Mouse (Mus musculus): ENCODE data around the gene Gria1. TPM values are rescaled to one million over a fixed set of nuclear protein-coding genes. Genes with fewer than 3 reads are reported as not detected.

Gria1 gene
- polyA plus RNA-seq, 1 experiment from 2014 or later = 3.2 TPM

- H3K4me1 ChIP-seq (ENCODE audit: control insufficient read depth, insufficient read depth, low read length) = no peaks in the 10 kb centered on the region
- no peaks in the 10 kb centered on the region for H3K9me3 ChIP-seq (ENCODE audit: control insufficient read depth, low read depth, low read length)
- no peak overlapping the region for H3K4me2 ChIP-seq (replicated peaks; ENCODE audit: low read depth, low read length)
- no peak overlapping the region for H3K27ac ChIP-seq (ENCODE audit: low read length)
- H3K4me3 ChIP-seq (ENCODE audit: low read depth, low read length) = no peak overlapping the region
- no peaks in the 10 kb centered on the region for H3K27me3 ChIP-seq (ENCODE audit: control insufficient read depth, insufficient read depth, low read length)
- H3K36me3 ChIP-seq (ENCODE audit: control insufficient read depth, insufficient read depth, low read length) = no peaks in the 10 kb centered on the region
- no peak overlapping the region for H3K9ac ChIP-seq (replicated peaks; ENCODE audit: low read depth, low read length)
- no peak for ATAC-seq (ENCODE audit: insufficient number of reproducible peaks, insufficient read depth, low FRiP score, low read depth)
- 9% methylated on average over 3 of the region's 3 CpGs for WGBS
These were observed 228.6 kb downstream of the Gria1 start for GRCm38 (mm10) chr11:57239758-57240157.

- no peaks in the 10 kb centered on the region for H3K36me3 ChIP-seq (ENCODE audit: control insufficient read depth, insufficient read depth, low read length)
- H3K4me2 ChIP-seq (replicated peaks; ENCODE audit: low read depth, low read length) = no peak overlapping the region
- no peak overlapping the region for H3K4me3 ChIP-seq (ENCODE audit: low read depth, low read length)
- ATAC-seq (ENCODE audit: insufficient number of reproducible peaks, insufficient read depth, low FRiP score, low read depth) = no peak
- H3K27me3 ChIP-seq (ENCODE audit: control insufficient read depth, insufficient read depth, low read length) = no peaks in the 10 kb centered on the region
- H3K4me1 ChIP-seq (ENCODE audit: control insufficient read depth, insufficient read depth, low read length) = no peaks in the 10 kb centered on the region
- H3K27ac ChIP-seq (ENCODE audit: low read length) = no peak overlapping the region
- no peaks in the 10 kb centered on the region for H3K9me3 ChIP-seq (ENCODE audit: control insufficient read depth, low read depth, low read length)
- no peak overlapping the region for H3K9ac ChIP-seq (replicated peaks; ENCODE audit: low read depth, low read length)
These were observed 232.6 kb downstream of the Gria1 start for GRCm38 (mm10) chr11:57243835-57244234.

GRCm38 (mm10) chr11:57244543-57244942, 233.4 kb downstream of the Gria1 start:
- no peak overlapping the region for H3K27ac ChIP-seq (ENCODE audit: low read length)
- H3K36me3 ChIP-seq (ENCODE audit: control insufficient read depth, insufficient read depth, low read length) = no peaks in the 10 kb centered on the region
- no peaks in the 10 kb centered on the region for H3K27me3 ChIP-seq (ENCODE audit: control insufficient read depth, insufficient read depth, low read length)
- no peaks in the 10 kb centered on the region for H3K9me3 ChIP-seq (ENCODE audit: control insufficient read depth, low read depth, low read length)
- no peak overlapping the region for H3K4me2 ChIP-seq (replicated peaks; ENCODE audit: low read depth, low read length)
- no peak overlapping the region for H3K4me3 ChIP-seq (ENCODE audit: low read depth, low read length)
- WGBS = 66% methylated on average over 6 of the region's 6 CpGs
- no peak for ATAC-seq (ENCODE audit: insufficient number of reproducible peaks, insufficient read depth, low FRiP score, low read depth)
- H3K9ac ChIP-seq (replicated peaks; ENCODE audit: low read depth, low read length) = no peak overlapping the region
- no peaks in the 10 kb centered on the region for H3K4me1 ChIP-seq (ENCODE audit: control insufficient read depth, insufficient read depth, low read length)

- WGBS = 88% methylated on average over 4 of the region's 4 CpGs
These were observed 237.7 kb downstream of the Gria1 start for GRCm38 (mm10) chr11:57248870-57249269.

GRCm38 (mm10) chr11:57250129-57250528, 238.9 kb downstream of the Gria1 start:
- no peak overlapping the region for H3K4me3 ChIP-seq (ENCODE audit: low read depth, low read length)
- no peaks in the 10 kb centered on the region for H3K4me1 ChIP-seq (ENCODE audit: control insufficient read depth, insufficient read depth, low read length)
- no peak overlapping the region for H3K4me2 ChIP-seq (replicated peaks; ENCODE audit: low read depth, low read length)
- 85% methylated on average over 7 of the region's 7 CpGs for WGBS
- H3K9me3 ChIP-seq (ENCODE audit: control insufficient read depth, low read depth, low read length) = no peaks in the 10 kb centered on the region
- no peak for ATAC-seq (ENCODE audit: insufficient number of reproducible peaks, insufficient read depth, low FRiP score, low read depth)
- H3K9ac ChIP-seq (replicated peaks; ENCODE audit: low read depth, low read length) = no peak overlapping the region
- no peak overlapping the region for H3K27ac ChIP-seq (ENCODE audit: low read length)
- no peaks in the 10 kb centered on the region for H3K36me3 ChIP-seq (ENCODE audit: control insufficient read depth, insufficient read depth, low read length)
- no peaks in the 10 kb centered on the region for H3K27me3 ChIP-seq (ENCODE audit: control insufficient read depth, insufficient read depth, low read length)

More at GRCm38 (mm10) chr11:57248870-57249269, 237.7 kb downstream of the Gria1 start:
- H3K4me3 ChIP-seq (ENCODE audit: low read depth, low read length) = no peak overlapping the region
- H3K27me3 ChIP-seq (ENCODE audit: control insufficient read depth, insufficient read depth, low read length) = no peaks in the 10 kb centered on the region
- H3K27ac ChIP-seq (ENCODE audit: low read length) = no peak overlapping the region
- no peaks in the 10 kb centered on the region for H3K4me1 ChIP-seq (ENCODE audit: control insufficient read depth, insufficient read depth, low read length)
- H3K36me3 ChIP-seq (ENCODE audit: control insufficient read depth, insufficient read depth, low read length) = no peaks in the 10 kb centered on the region
- no peak for ATAC-seq (ENCODE audit: insufficient number of reproducible peaks, insufficient read depth, low FRiP score, low read depth)
- no peak overlapping the region for H3K4me2 ChIP-seq (replicated peaks; ENCODE audit: low read depth, low read length)
- no peak overlapping the region for H3K9ac ChIP-seq (replicated peaks; ENCODE audit: low read depth, low read length)
- no peaks in the 10 kb centered on the region for H3K9me3 ChIP-seq (ENCODE audit: control insufficient read depth, low read depth, low read length)

- Histone ChIP-seq H3K9me3 (ENCODE audit: control insufficient read depth, low read depth, low read length) (no peaks in the 10 kb centered on the region), H3K4me1 (ENCODE audit: control insufficient read depth, insufficient read depth, low read length) (no peaks in the 10 kb centered on the region), H3K36me3 (ENCODE audit: control insufficient read depth, insufficient read depth, low read length) (no peaks in the 10 kb centered on the region), H3K4me2 (replicated peaks; ENCODE audit: low read depth, low read length) (no peak overlapping the region), H3K27ac (ENCODE audit: low read length) (no peak overlapping the region), H3K4me3 (ENCODE audit: low read depth, low read length) (no peak overlapping the region), H3K27me3 (ENCODE audit: control insufficient read depth, insufficient read depth, low read length) (no peaks in the 10 kb centered on the region), H3K9ac (replicated peaks; ENCODE audit: low read depth, low read length) (no peak overlapping the region)
- whole genome bisulfite sequencing = 85% methylated on average over 8 of the region's 8 CpGs
- no peak for ATAC-seq (ENCODE audit: insufficient number of reproducible peaks, insufficient read depth, low FRiP score, low read depth)
These were observed 260.5 kb downstream of the Gria1 start for GRCm38 (mm10) chr11:57271687-57272086.

GRCm38 (mm10) chr11:57274687-57275086, 263.5 kb downstream of the Gria1 start:
- Histone ChIP-seq H3K9me3 (ENCODE audit: control insufficient read depth, low read depth, low read length) (no peaks in the 10 kb centered on the region), H3K4me3 (ENCODE audit: low read depth, low read length) (no peak overlapping the region), H3K4me1 (ENCODE audit: control insufficient read depth, insufficient read depth, low read length) (no peaks in the 10 kb centered on the region), H3K9ac (replicated peaks; ENCODE audit: low read depth, low read length) (no peak overlapping the region), H3K27ac (ENCODE audit: low read length) (no peak overlapping the region), H3K4me2 (replicated peaks; ENCODE audit: low read depth, low read length) (no peak overlapping the region), H3K36me3 (ENCODE audit: control insufficient read depth, insufficient read depth, low read length) (no peaks in the 10 kb centered on the region), H3K27me3 (ENCODE audit: control insufficient read depth, insufficient read depth, low read length) (no peaks in the 10 kb centered on the region)
- no peak for ATAC-seq (ENCODE audit: insufficient number of reproducible peaks, insufficient read depth, low FRiP score, low read depth)
- WGBS = 96% methylated on average over 4 of the region's 4 CpGs

GRCm38 (mm10) chr11:57278056-57278455, 266.9 kb downstream of the Gria1 start:
- no peak overlapping the region for H3K4me3 ChIP-seq (ENCODE audit: low read depth, low read length)
- H3K9me3 ChIP-seq (ENCODE audit: control insufficient read depth, low read depth, low read length) = no peaks in the 10 kb centered on the region
- no peaks in the 10 kb centered on the region for H3K36me3 ChIP-seq (ENCODE audit: control insufficient read depth, insufficient read depth, low read length)
- H3K4me2 ChIP-seq (replicated peaks; ENCODE audit: low read depth, low read length) = no peak overlapping the region
- no peaks in the 10 kb centered on the region for H3K27me3 ChIP-seq (ENCODE audit: control insufficient read depth, insufficient read depth, low read length)
- no peak overlapping the region for H3K9ac ChIP-seq (replicated peaks; ENCODE audit: low read depth, low read length)
- ATAC-seq (ENCODE audit: insufficient number of reproducible peaks, insufficient read depth, low FRiP score, low read depth) = no peak
- H3K4me1 ChIP-seq (ENCODE audit: control insufficient read depth, insufficient read depth, low read length) = no peaks in the 10 kb centered on the region
- WGBS = 22% methylated on average over 10 of the region's 10 CpGs
- no peak overlapping the region for H3K27ac ChIP-seq (ENCODE audit: low read length)

GRCm38 (mm10) chr11:57286119-57286518, 274.9 kb downstream of the Gria1 start:
- no peak for ATAC-seq (ENCODE audit: insufficient number of reproducible peaks, insufficient read depth, low FRiP score, low read depth)
- H3K9me3 ChIP-seq (ENCODE audit: control insufficient read depth, low read depth, low read length) = no peaks in the 10 kb centered on the region
- no peak overlapping the region for H3K4me2 ChIP-seq (replicated peaks; ENCODE audit: low read depth, low read length)

More at GRCm38 (mm10) chr11:57286119-57286518, 274.9 kb downstream of the Gria1 start:
- Histone ChIP-seq H3K4me1 (ENCODE audit: control insufficient read depth, insufficient read depth, low read length) (no peaks in the 10 kb centered on the region), H3K9ac (replicated peaks; ENCODE audit: low read depth, low read length) (no peak overlapping the region), H3K27me3 (ENCODE audit: control insufficient read depth, insufficient read depth, low read length) (no peaks in the 10 kb centered on the region), H3K27ac (ENCODE audit: low read length) (no peak overlapping the region), H3K4me3 (ENCODE audit: low read depth, low read length) (no peak overlapping the region), H3K36me3 (ENCODE audit: control insufficient read depth, insufficient read depth, low read length) (no peaks in the 10 kb centered on the region)
- WGBS = 76% methylated on average over 2 of the region's 2 CpGs

All from stomach, embryonic 14.5 days (tissue).